Mouse (Mus musculus) CH12.LX (cell line): ENCODE data around the gene Brat1.

ENCODE experiments used
- ELF1 ChIP-seq: IDR thresholded peaks from 2 replicates; pipeline ENCODE4 v1.6.1; 2014; ENCODE audit warnings: low read depth, mild to moderate bottlenecking, inconsistent platforms, low read length, improper control_type of control experiment
- ETS1 ChIP-seq: conservative IDR thresholded peaks from 2 replicates; pipeline ENCODE4 v1.6.1; 2012; ENCODE audit warnings: low read depth, mild to moderate bottlenecking, inconsistent platforms, low read length, improper control_type of control experiment, moderate library complexity

GRCm38 (mm10) chr5:140674036-140674435, 30.8 kb upstream of the Brat1 start:
- TF ChIP-seq ETS1 (no peak), ELF1 (no peak)
